Comparison of ENCODE assay signal across 8 mouse cellular contexts in the genomic region with DNA sequence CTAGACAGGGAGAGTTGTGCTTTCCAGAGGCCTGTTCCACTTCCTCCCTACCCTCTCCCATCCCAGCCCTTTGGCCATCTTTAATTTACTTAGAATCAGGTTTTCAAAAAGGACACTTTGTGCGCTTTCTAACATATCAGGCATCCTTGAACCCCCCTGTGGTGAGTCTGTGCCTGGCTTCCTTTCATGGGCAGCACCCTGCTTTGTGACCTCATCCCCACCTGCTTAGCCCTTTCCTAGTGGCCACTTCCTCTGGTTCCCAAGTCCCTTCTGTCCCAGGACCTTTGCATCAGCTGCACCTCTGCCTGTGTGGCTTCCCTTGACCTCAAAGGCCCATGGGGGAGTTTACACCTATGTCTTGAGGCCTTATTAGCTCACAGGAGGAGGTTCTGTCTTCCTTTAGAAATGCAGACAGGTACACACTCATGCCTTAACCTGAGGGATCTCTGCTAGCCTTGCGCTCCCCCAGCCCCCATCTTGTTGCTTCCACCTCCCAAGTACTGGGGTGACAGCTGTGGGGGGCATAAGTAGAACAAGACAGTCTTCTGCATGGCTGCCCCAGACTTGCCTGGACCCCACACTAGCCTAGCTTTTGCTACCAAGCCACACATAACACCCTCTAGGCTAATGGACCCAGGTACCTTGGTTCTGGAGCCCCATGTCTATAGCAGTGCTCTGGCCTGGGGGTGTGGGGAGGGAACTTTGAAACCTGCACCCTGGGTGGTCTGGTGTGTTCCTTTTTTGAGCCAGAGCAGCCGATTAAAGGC. TPM values are rescaled to one million over a fixed set of nuclear protein-coding genes. Genes with fewer than 3 reads are reported as not detected.
DNase-seq lines count a peak whose midpoint lies in the region; ATAC-seq and TF ChIP-seq lines count a peak whose summit lies in the region.

No protein-coding gene starts in this region.

- H3K27ac ChIP-seq in heart, embryonic 10.5 days: no peak overlapping the region
- peak overlapping the region; percentile 90 for H3K27ac ChIP-seq in forebrain, postnatal 0 days (ENCODE audit: low read depth, low read length)
- H3K27ac ChIP-seq in midbrain, embryonic 10.5 days (replicated peaks): peak overlapping the region; percentile 94

- ATAC-seq in G1E (ENCODE audit: extremely low read depth, insufficient number of reproducible peaks, low FRiP score, poor library complexity, severe bottlenecking): no peak
- ATAC-seq in forebrain, postnatal 0 days: no peak

- no peaks in the 10 kb centered on the region for H3K27me3 ChIP-seq in heart, embryonic 10.5 days (ENCODE audit: insufficient read depth, poor library complexity, severe bottlenecking)
- no peaks in the 10 kb centered on the region for H3K27me3 ChIP-seq in G1E (ENCODE audit: insufficient read depth, low read length)
- no peaks in the 10 kb centered on the region for H3K27me3 ChIP-seq in forebrain, postnatal 0 days (ENCODE audit: insufficient read depth, low read length)
- peaks cover 3% of the 10 kb centered on the region; the same call in 1 of the 2 replicates for H3K27me3 ChIP-seq in midbrain, embryonic 10.5 days (ENCODE audit: low read depth, poor library complexity, severe bottlenecking)

- 85% methylated on average over 3 of the region's 3 CpGs for WGBS in heart, embryonic 10.5 days
- 78% methylated on average over 3 of the region's 3 CpGs for WGBS in forebrain, postnatal 0 days
- WGBS in midbrain, embryonic 10.5 days: 85% methylated on average over 3 of the region's 3 CpGs

- H3K4me3 ChIP-seq in heart, embryonic 10.5 days: peak overlapping the region; percentile 94
- H3K4me3 ChIP-seq in G1E (ENCODE audit: low read depth, low read length): peak overlapping the region; percentile 80
- H3K4me3 ChIP-seq in forebrain, postnatal 0 days (ENCODE audit: low read depth, low read length): peak overlapping the region; percentile 75
- H3K4me3 ChIP-seq in midbrain, embryonic 10.5 days: peak overlapping the region; percentile 97

- no peak for DNase-seq in heart, embryonic 10.5 days (ENCODE audit: low spot score)
- no peak for DNase-seq in heart, adult 9 months (ENCODE audit: low spot score in 2 of 2)
- no peak for DNase-seq in G1E (ENCODE audit: low spot score)
- no peak for DNase-seq in forebrain, postnatal 0 days
- DNase-seq in midbrain, embryonic 10.5 days (ENCODE audit: low spot score): no peak
- DNase-seq in right cerebral cortex, postnatal 25 days: no peak
- DNase-seq in frontal cortex, postnatal 36 days (ENCODE audit: low spot score in 2 of 2): no peak
- no peak for DNase-seq in layer of hippocampus, postnatal 36 days

- peaks cover 59% of the 10 kb centered on the region for H3K36me3 ChIP-seq in heart, embryonic 10.5 days
- peaks cover 81% of the 10 kb centered on the region for H3K36me3 ChIP-seq in G1E (replicated peaks)
- H3K36me3 ChIP-seq in forebrain, postnatal 0 days (ENCODE audit: insufficient read depth): peaks cover 39% of the 10 kb centered on the region
- H3K36me3 ChIP-seq in midbrain, embryonic 10.5 days: peaks cover 58% of the 10 kb centered on the region

- TF ChIP-seq CTCF in G1E (IDR thresholded peaks at IDR 0.05; ENCODE audit: low read depth, low read length): no peak
- no peak for TF ChIP-seq CTCF in forebrain, postnatal 0 days (IDR thresholded peaks at IDR 0.05; ENCODE audit: low read depth)

- H3K4me1 ChIP-seq in heart, embryonic 10.5 days: peaks cover 23% of the 10 kb centered on the region
- peaks cover 63% of the 10 kb centered on the region for H3K4me1 ChIP-seq in G1E (ENCODE audit: insufficient read depth, low read depth, low read length)
- peaks cover 15% of the 10 kb centered on the region for H3K4me1 ChIP-seq in forebrain, postnatal 0 days (ENCODE audit: insufficient read depth)
- peaks cover 36% of the 10 kb centered on the region for H3K4me1 ChIP-seq in midbrain, embryonic 10.5 days

- H3K4me2 ChIP-seq in forebrain, postnatal 0 days (ENCODE audit: low read depth): peak overlapping the region; percentile 86

- no peaks in the 10 kb centered on the region for H3K9me3 ChIP-seq in heart, embryonic 10.5 days
- no peaks in the 10 kb centered on the region for H3K9me3 ChIP-seq in G1E (replicated peaks)
- no peaks in the 10 kb centered on the region for H3K9me3 ChIP-seq in forebrain, postnatal 0 days (ENCODE audit: low read length)
- H3K9me3 ChIP-seq in midbrain, embryonic 10.5 days (replicated peaks): no peaks in the 10 kb centered on the region

- peak overlapping the region; percentile 77 for H3K9ac ChIP-seq in forebrain, postnatal 0 days

RNA-seq across cellular contexts. Expression of a gene that starts 1.3 kb away (rescaled TPM):
- polyA plus RNA-seq in heart, embryonic 10.5 days (2016; fragmentation: Nextera tagmentation; extraction: Ambion mirVana): 107 and 128 TPM in 2 replicates
- 51.9 and 56.2 TPM in 2 replicates for total RNA-seq in G1E (2014; fragmentation: Nextera tagmentation)
- total RNA-seq in G1E (2017): 16.2 and 19.6 TPM in 2 replicates
- polyA plus RNA-seq in G1E (2012): 209 and 288 TPM in 2 replicates
- 179 and 184 TPM in 2 replicates for total RNA-seq in forebrain, postnatal 0 days (2014; rRNA removed)
- 274 and 283 TPM in 2 replicates for polyA plus RNA-seq in forebrain, postnatal 0 days (2015; fragmentation: Nextera tagmentation; extraction: Ambion mirVana)
- 131 and 141 TPM in 2 replicates for polyA plus RNA-seq in midbrain, embryonic 10.5 days (2016; fragmentation: Nextera tagmentation; extraction: Ambion mirVana)
- 10 to 100 TPM; 87.6 to 93.5 TPM for total RNA-seq in layer of hippocampus, postnatal 36 days (2021)

RNA-seq across cellular contexts. Expression of a gene that starts 5.6 kb away (rescaled TPM):
- 172 and 181 TPM in 2 replicates for polyA plus RNA-seq in heart, embryonic 10.5 days (2016; fragmentation: Nextera tagmentation; extraction: Ambion mirVana)
- total RNA-seq in G1E (2014; fragmentation: Nextera tagmentation): 42.0 and 65.5 TPM in 2 replicates
- total RNA-seq in G1E (2017): 68.2 and 74.9 TPM in 2 replicates
- 149 and 161 TPM in 2 replicates for polyA plus RNA-seq in G1E (2012)
- 75.0 and 80.5 TPM in 2 replicates for total RNA-seq in forebrain, postnatal 0 days (2014; rRNA removed)
- 145 and 184 TPM in 2 replicates for polyA plus RNA-seq in forebrain, postnatal 0 days (2015; fragmentation: Nextera tagmentation; extraction: Ambion mirVana)
- 230 and 238 TPM in 2 replicates for polyA plus RNA-seq in midbrain, embryonic 10.5 days (2016; fragmentation: Nextera tagmentation; extraction: Ambion mirVana)
- total RNA-seq in layer of hippocampus, postnatal 36 days (2021): 10 to 100 TPM; 49.6 to 52.1 TPM

RNA-seq across cellular contexts. Expression of a gene that starts 6.9 kb away (rescaled TPM):
- polyA plus RNA-seq in heart, embryonic 10.5 days (2016; fragmentation: Nextera tagmentation; extraction: Ambion mirVana): 34.5 and 41.5 TPM in 2 replicates
- total RNA-seq in G1E (2014; fragmentation: Nextera tagmentation) (2.6 and 3.9 TPM in 2 replicates), G1E (2017) (4.5 and 5.0 TPM in 2 replicates)
- polyA plus RNA-seq in G1E (2012): 17.0 and 20.9 TPM in 2 replicates
- 187 and 210 TPM in 2 replicates for total RNA-seq in forebrain, postnatal 0 days (2014; rRNA removed)
- polyA plus RNA-seq in forebrain, postnatal 0 days (2015; fragmentation: Nextera tagmentation; extraction: Ambion mirVana): 168 and 169 TPM in 2 replicates
- 75.0 and 78.3 TPM in 2 replicates for polyA plus RNA-seq in midbrain, embryonic 10.5 days (2016; fragmentation: Nextera tagmentation; extraction: Ambion mirVana)
- total RNA-seq in layer of hippocampus, postnatal 36 days (2021): 100 to 1,000 TPM; 274 to 278 TPM

RNA-seq across cellular contexts. Expression of a gene that starts 15.4 kb away (rescaled TPM):
- polyA plus RNA-seq in heart, embryonic 10.5 days (2016; fragmentation: Nextera tagmentation; extraction: Ambion mirVana): 0.73 and 2.7 TPM in 2 replicates
- total RNA-seq in G1E (2014; fragmentation: Nextera tagmentation): 0.97 and 1.1 TPM in 2 replicates
- total RNA-seq in G1E (2017): 2.1 and 2.5 TPM in 2 replicates
- 1.4 and 1.5 TPM in 2 replicates for polyA plus RNA-seq in G1E (2012)
- total RNA-seq in forebrain, postnatal 0 days (2014; rRNA removed): 76.5 and 82.2 TPM in 2 replicates
- polyA plus RNA-seq in forebrain, postnatal 0 days (2015; fragmentation: Nextera tagmentation; extraction: Ambion mirVana): 5.9 and 7.7 TPM in 2 replicates
- polyA plus RNA-seq in midbrain, embryonic 10.5 days (2016; fragmentation: Nextera tagmentation; extraction: Ambion mirVana): 3.0 and 3.4 TPM in 2 replicates
- 10 to 100 TPM; 54.3 to 55.1 TPM for total RNA-seq in layer of hippocampus, postnatal 36 days (2021)

RNA-seq across cellular contexts. Expression of a gene that starts 17.6 kb away (rescaled TPM):
- 13.2 and 14.7 TPM in 2 replicates for polyA plus RNA-seq in heart, embryonic 10.5 days (2016; fragmentation: Nextera tagmentation; extraction: Ambion mirVana)
- total RNA-seq in G1E (2014; fragmentation: Nextera tagmentation) (5.8 and 6.4 TPM in 2 replicates), G1E (2017) (14.6 and 18.2 TPM in 2 replicates)
- polyA plus RNA-seq in G1E (2012): 26.1 and 33.3 TPM in 2 replicates
- 23.6 and 33.6 TPM in 2 replicates for total RNA-seq in forebrain, postnatal 0 days (2014; rRNA removed)
- 6.9 and 9.4 TPM in 2 replicates for polyA plus RNA-seq in forebrain, postnatal 0 days (2015; fragmentation: Nextera tagmentation; extraction: Ambion mirVana)
- polyA plus RNA-seq in midbrain, embryonic 10.5 days (2016; fragmentation: Nextera tagmentation; extraction: Ambion mirVana): 20.0 and 21.8 TPM in 2 replicates
- total RNA-seq in layer of hippocampus, postnatal 36 days (2021): 10 to 100 TPM; 31.7 to 33.3 TPM
